Mouse (Mus musculus) cerebellum, adult 9-10 months (tissue): ENCODE data around the gene Ccr10.

Source experiments
- DNase-seq: peaks from one replicate; pipeline ENCODE4 v3.0.0; 2022

Ccr10 gene

GRCm38 (mm10) chr11:101187541-101187940, 12.3 kb upstream of the Ccr10 start:
- peak; percentile 51 for DNase-seq

- DNase-seq = peak; percentile 76
Observed at GRCm38 (mm10) chr11:101186526-101187247, 11.4 kb upstream of the Ccr10 start.

GRCm38 (mm10) chr11:101185441-101185840, 10.2 kb upstream of the Ccr10 start:
- DNase-seq = peak; percentile 53

GRCm38 (mm10) chr11:101184984-101185383, 9.7 kb upstream of the Ccr10 start:
- DNase-seq = no peak

GRCm38 (mm10) chr11:101182771-101183517, 7.7 kb upstream of the Ccr10 start:
- no peak for DNase-seq

GRCm38 (mm10) chr11:101181961-101182360, 6.7 kb upstream of the Ccr10 start:
- DNase-seq = no peak

- DNase-seq = peak; percentile 78
Observed at GRCm38 (mm10) chr11:101180846-101181740, 5.8 kb upstream of the Ccr10 start.

GRCm38 (mm10) chr11:101180261-101180660, 5.0 kb upstream of the Ccr10 start:
- DNase-seq = no peak

GRCm38 (mm10) chr11:101179306-101179705, 4.1 kb upstream of the Ccr10 start:
- peak; percentile 84 for DNase-seq

- DNase-seq = peak; percentile 72
Observed at GRCm38 (mm10) chr11:101178061-101179058, 3.1 kb upstream of the Ccr10 start.

- DNase-seq = peak; percentile 96
Observed at GRCm38 (mm10) chr11:101176933-101177773, 1.9 kb upstream of the Ccr10 start.

GRCm38 (mm10) chr11:101176117-101176691, 961 bp upstream of the Ccr10 start:
- peak; percentile 81 for DNase-seq

GRCm38 (mm10) chr11:101175636-101176116, 433 bp upstream of the Ccr10 start:
- peak; percentile 87 for DNase-seq

- DNase-seq = peak; percentile 84
Observed at GRCm38 (mm10) chr11:101174389-101174745, 876 bp downstream of the Ccr10 start.

- DNase-seq = peak; percentile 78
Observed at GRCm38 (mm10) chr11:101173631-101174388, 1.4 kb downstream of the Ccr10 start.

GRCm38 (mm10) chr11:101173112-101173511, 2.1 kb downstream of the Ccr10 start:
- peak; percentile 85 for DNase-seq

GRCm38 (mm10) chr11:101172434-101172815, 2.8 kb downstream of the Ccr10 start:
- no peak for DNase-seq

- peak; percentile 85 for DNase-seq
Observed at GRCm38 (mm10) chr11:101171721-101172433, 3.4 kb downstream of the Ccr10 start.
